Mouse (Mus musculus): ENCODE data around the gene Ccr10. TPM values are rescaled to one million over a fixed set of nuclear protein-coding genes. Genes with fewer than 3 reads are reported as not detected.
A peak's percentile ranks its signal among the peaks of the same experiment; 100 is the strongest.

Ccr10 gene
- total RNA-seq, 2 experiments from 2014 or later = 0.12 TPM; not detected in 1

DNA sequence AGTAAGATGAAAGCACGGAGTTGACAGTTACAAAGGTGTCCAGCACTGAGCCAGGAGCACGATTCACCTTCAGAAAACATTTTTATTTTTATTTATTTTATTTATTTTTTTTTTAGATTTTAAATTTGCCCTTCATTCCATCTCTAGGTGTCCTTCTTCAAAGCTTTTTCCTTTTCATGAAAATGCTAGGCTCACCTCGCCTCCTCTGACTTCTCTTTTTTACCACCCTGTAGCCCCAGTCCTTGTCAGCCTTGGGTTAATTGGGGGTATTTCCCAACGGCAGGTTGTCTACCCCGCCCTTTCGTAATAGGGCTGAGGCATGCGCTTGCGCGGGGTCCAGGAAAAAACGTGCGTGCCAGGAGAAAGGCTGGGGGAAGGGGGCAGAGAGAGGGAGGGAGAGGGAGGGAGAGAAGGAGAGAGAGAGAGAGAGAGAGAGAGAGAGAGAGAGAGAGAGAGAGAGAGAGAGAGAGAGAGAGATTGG is 433 bp upstream of the Ccr10 start:
- intact Hi-C loops (cut with DNase I; ENCODE audit: low total_unique reads) = loop anchor here (5.0 kb wide), 1 partner anchor 78 kb away; the partner anchor contains the start of gene Psmc3ip
- no peak for DNase-seq

DNA sequence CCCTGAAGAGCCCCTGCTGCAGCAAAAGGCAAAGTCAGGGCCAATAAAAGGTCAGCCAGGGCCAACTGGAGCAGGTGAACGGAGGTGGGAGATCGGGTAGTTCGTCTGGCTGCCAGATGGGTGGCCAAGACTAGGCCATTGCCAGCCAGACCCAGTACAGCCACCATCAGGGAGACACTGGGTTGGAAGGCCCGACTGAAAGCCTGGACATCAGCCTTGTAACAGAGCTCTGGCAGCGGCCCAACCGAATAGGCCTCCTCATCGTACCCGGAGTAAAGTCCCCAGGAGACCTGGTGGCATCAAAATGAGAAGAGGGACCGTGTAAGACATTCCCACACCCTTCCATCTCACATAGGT is 876 bp downstream of the Ccr10 start:
- intact Hi-C loops (cut with DNase I; ENCODE audit: low total_unique reads) = no loop called here
- DNase-seq = no peak

DNA sequence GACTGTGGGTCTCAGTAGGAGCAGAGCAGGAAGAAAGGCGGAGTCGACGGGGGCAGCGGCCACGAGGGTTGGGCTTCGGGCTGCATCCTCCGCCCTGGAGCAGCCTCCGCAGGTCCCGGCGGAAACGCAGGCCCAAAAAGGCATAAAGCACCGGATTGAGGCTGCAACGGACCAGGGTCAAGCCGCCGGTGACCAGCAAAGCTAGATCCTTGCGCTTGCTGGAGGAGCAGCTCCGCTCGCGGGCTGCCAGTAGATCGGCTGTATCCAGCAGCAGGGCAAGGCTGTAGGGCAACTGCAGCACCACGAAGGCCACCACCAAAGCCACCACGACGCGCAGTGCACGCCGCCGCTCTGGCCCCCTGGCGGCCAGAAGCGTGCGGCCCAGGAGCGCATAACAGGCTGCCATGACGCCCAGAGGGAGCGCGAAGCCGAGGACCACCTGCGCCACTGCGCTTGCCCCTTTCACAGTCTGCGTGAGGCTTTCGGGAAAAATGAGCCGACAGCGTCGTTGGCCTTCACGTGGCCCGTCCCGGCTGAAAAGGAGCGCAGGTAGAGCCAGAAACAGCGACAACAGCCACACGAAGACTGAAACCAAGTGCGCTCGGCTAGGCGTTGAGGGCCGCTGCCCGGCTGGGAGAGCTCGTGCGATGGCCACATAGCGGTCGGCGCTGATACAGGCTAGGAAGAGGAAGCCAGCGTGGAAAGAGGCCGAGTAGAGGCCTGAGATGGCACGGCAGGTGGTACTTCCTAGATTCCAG is 1.4 kb downstream of the Ccr10 start:
- intact Hi-C loops (cut with DNase I; ENCODE audit: low total_unique reads) = no loop called here
- peak; percentile 84 for DNase-seq

DNA sequence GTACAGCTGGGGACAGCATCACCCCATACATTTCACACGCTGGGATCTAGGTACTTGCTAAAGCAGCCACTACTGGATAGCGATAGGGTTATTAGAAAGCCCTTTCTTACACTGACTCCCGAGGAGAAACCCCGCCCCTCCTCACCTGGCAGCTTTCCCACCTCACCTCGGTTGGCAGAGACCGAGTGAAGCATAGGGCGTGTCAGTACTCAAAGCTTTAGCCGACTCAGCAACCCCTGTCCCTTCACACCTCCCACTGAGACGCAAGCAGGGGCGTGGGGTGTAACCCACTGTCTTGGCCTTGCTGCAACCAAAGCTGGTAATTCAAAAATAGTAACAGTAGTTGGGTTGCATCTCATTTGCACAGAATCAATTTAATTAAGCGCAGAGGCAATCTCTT is 2.1 kb downstream of the Ccr10 start:
- intact Hi-C loops (cut with DNase I; ENCODE audit: low total_unique reads) = no loop called here
- no peak for DNase-seq

DNA sequence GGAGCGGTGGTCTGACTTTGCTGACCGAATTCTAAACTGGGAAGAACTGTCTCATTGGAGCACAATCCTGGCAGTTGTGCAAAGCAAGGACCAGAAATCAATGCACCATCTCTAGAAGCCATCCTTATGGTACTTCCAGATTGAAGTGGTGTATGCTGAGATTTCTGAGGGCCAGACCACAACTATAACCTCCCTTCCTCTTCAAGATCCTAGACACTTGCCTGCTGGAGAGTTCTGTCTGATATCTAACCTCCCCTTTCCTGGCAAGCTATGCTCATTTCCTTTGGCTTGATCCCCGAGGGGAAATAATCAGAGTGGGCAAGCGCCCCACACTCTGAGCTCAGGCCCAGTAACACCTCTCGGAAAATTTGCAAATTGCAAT is 2.8 kb downstream of the Ccr10 start:
- intact Hi-C loops (cut with DNase I; ENCODE audit: low total_unique reads) = no loop called here
- DNase-seq = no peak

DNA sequence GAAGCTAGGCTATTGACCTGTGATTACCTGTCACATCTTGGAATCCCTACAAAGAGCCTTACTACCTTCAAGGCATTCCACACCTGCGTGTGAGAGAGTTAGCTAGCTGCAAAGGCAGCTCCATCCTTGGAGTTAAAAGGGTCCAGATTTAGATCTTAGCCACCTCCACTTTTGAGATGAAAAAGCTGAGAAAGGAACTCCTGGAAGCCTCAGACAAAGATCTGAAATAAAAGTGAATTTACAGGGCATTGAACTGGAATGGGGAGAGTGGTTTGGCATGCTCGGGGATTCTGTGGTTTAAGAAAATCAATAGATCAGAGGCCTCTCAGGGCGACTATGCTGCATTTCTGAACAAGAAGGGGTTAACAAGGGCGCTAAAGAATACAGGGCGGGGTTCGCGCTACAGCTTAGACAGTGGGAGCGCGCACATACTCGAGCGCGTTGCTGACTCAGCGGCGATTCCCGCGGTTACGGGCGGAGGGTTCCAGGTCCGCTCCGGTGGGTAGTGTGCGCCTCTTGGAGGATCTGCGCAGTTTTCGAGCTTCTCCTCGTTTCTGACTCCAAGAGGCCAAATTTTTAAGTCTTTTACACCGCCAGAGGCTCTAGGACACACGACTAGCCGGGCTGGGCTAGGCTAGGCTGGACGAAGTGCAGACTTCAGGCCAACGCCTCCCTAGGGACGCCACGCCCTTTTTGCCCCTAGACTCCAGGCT is 3.4 kb downstream of the Ccr10 start:
- intact Hi-C loops (cut with DNase I; ENCODE audit: low total_unique reads) = no loop called here
- peak; percentile 70 for DNase-seq

DNA sequence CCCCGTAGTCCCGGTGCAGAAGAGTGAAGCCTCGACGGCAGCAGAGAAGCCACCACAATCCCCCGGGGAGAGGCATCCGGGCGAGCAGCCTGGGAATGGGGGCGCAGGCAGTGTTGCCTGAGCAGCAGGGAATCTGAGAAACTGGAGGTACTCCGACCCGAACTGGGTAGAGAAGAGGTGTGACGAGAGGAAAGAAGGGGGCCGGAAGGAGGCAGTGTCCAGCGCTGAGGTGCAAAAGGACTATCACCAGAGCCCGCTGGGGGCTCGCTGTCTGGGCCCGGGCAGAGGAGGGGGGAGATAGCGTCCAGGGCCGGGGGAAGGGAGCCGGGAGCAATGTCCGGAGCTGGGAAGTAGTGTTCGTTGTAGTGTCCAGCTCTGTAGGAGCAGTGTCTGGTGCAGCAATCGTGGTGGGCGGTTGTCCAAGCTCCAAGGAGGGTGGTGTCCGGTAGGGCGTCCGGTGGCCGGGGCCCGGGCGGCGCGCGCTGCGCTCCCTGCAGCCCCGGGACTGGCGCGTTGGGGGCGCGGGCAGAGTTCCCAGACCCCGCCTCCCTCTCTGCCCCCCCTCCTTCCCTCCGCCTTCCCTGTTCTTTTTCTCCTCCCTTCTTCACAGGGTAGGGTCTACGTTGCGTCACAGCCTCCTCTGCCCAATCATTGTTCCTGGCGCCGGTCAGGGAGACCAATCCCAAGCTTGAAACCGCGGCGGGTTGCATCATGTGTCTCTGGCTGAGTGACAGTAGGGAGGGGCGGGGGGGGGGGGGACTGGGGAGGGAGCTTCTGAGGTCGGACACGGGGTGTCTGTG is 4.2 kb downstream of the Ccr10 start, which contains the start of gene Plekhh3:
Gene Plekhh3 (minus strand): TSS at position 541 of the 800 bp plus-strand sequence.
- peak; percentile 96 for DNase-seq
- intact Hi-C loops (cut with DNase I; ENCODE audit: low total_unique reads) = no loop called here

DNA sequence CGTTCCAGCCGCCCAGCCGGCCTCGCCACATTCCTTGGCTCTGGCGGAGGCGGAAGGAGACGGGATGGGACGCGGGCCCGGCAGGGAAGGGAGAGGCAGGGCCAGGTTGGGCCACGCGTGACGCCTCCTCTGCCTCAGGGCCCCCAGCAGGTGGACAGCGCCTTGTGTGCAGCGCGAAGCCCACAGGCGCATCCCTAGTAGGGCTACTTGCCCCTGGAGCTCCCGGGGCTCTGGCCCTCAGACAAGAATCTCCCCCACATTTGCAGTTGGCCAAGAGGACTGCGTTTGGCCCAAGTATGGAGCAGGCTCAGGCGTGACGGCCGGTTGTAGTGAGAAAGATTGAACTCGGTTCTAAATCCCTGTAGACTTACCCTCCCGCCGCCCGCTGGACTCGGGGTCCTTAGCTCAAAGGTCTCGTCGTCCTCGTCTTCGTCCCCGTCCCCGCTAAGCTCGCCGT is 4.9 kb downstream of the Ccr10 start, which contains the start of gene Cntnap1:
Gene Cntnap1 (plus strand): TSS at position 170 of the 457 bp plus-strand sequence.
- peak; percentile 87 for DNase-seq
- intact Hi-C loops (cut with DNase I; ENCODE audit: low total_unique reads) = no loop called here

DNA sequence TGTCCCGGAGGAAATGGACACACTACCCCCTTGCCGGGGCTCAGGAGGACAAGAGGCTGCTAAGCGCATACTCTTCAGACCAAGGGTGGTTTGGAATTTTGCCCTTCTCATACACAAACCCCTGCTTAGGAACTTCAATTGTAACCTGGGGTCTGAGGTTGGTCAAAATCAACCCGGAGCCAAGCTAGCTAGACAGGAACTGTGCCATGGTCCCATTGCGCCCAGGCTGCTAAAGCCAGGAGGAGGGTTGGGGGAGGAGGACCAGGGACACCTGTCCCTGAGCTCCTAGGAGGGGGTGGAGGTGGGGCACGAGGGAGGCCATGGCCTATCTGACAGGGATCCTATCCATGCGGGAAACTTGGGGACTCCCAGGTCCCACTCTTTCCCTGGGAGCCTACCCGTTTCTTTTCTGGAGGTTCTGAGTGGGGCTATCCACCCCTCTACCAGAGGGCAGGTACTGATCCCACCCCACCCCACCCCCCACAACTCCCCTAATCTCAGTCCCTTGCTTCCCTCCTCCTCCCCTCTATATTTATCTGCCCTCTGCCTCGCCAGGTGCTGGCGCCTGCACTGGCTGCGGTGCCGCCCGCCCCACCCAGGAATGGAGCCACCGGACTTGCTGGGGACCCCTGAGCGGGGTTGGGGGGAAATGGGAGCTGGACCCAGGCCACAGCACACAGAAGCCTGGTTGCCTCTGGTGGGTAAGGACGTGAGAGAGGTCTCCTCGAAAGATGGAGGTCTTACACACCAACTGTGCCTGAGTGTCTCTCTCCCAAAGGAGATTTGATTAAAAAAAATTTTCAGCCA is 5.7 kb downstream of the Ccr10 start:
- no peak for DNase-seq

DNA sequence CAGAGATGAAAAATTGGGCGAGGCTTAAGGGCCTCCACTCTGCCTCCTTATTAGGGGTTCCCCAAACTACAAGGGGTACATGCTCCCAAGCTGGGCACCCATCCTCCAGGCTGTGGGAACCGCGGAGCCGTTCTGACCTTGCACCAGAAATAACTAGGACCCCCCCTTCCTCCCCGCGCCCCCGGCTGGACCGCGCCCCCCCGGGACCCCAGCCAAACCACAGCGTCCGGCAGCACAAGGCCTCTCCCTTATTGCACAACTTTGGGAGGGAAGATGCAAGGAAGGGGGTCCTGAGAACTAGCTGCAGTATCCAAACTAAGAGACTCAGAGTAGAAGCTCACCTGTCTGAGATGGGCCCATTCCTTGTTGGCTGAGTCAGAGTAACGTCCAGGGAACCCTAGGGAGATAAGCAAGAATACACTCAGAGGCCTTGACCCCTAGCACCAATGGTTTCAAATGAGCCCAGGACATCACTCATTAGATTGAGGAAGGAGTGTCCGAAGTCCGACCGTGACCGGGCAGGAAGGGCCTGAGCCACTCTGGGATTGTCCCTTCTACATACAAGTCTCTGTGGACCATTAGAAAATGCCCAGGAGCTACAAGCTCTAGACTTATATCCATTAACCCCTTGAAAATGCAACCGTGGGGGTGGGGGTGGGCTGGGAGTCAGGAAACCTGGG is 6.8 kb downstream of the Ccr10 start:
- no peak for DNase-seq
- intact Hi-C loops (cut with DNase I; ENCODE audit: low total_unique reads) = loop anchor here (5.0 kb wide), 1 partner anchor 51 kb away; the partner anchor contains the start of genes Retreg3 and Tubg1

More for the DNA sequence above, 5.7 kb downstream of the Ccr10 start:
- intact Hi-C loops (cut with DNase I; ENCODE audit: low total_unique reads) = loop anchor here (5.0 kb wide), 1 partner anchor 52 kb away; the partner anchor contains the start of genes Retreg3 and Tubg1

DNA sequence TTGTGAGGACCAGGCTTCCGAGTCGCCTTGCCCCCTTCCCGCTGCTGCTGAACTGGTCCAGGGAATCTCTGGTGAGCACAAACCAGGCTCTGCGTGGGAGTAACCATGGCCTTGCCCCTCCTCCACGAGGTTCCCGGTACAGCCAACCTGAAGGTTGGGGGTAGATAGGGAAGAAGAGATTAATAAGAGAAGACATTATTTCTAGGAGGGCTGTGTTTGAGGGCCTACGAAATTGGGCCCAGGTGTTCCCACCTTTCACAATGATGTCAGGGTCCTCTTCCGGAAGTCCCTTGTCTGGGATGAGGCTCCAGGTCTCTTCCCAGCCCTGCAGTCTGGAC is 7.3 kb downstream of the Ccr10 start:
- no peak for DNase-seq
- intact Hi-C loops (cut with DNase I; ENCODE audit: low total_unique reads) = loop anchor here (5.0 kb wide), 1 partner anchor 51 kb away; the partner anchor contains the start of genes Retreg3 and Tubg1

DNA sequence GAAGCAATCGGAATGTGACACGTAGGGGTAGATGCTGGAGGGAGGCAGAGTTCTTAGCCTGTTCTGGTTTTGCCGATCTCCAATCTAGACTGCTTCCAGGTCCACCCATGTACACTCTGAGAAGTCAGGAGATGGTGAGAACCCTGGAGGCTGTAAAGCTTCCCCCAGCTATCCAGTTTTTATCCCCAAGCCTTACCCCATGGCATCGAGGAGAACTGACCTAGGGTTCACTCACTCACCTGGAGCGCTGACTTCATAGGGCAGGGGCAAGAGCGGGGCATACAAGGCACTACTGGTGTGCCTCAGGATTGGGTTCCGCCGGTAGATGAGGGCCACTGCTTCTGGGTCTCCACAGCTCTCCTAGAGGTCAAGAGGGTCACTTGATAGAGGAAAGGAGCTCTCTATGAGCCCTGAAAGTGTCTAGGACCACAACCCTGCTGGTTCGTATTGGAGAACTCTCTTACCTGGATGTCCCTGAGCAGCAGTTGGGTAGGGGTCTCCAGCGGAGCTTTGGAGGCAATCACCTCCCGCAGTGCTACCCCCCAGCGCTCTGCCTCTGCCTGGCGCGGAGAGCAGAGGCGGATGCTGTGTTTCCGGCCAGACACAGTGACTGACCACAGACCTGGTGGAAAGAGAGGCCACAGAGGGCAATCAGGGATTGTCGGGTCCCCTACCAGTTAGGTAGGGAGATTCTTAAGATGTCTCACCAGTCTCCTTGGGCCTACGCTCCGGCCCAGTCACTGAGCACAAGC is 7.9 kb downstream of the Ccr10 start:
- DNase-seq = no peak
- intact Hi-C loops (cut with DNase I; ENCODE audit: low total_unique reads) = loop anchor here (5.0 kb wide), 1 partner anchor 50 kb away; the partner anchor contains the start of genes Retreg3 and Tubg1

DNA sequence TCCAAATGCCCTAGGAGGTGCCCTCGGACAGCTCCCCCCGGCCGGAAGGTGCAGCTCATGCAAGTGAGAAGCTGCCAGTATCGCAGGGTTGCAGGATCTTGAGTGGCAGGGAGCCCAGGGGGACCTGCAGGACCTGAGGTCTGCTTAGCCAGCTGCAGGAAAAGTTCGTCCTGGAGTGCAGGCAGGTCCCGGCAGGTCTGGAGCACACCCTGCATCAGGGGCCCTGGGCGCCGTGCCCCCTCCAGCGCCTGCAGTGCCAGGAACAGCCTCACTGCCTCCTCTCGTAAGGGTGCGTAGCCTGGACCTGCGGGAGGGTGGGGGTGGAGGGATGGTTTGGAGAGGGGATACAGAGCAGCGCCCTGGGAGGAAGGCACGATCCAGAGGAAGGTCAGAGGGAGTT is 8.9 kb downstream of the Ccr10 start:
- no peak for DNase-seq
- intact Hi-C loops (cut with DNase I; ENCODE audit: low total_unique reads) = loop anchor here (5.0 kb wide), 1 partner anchor 49 kb away; the partner anchor contains the start of genes Retreg3 and Tubg1

DNA sequence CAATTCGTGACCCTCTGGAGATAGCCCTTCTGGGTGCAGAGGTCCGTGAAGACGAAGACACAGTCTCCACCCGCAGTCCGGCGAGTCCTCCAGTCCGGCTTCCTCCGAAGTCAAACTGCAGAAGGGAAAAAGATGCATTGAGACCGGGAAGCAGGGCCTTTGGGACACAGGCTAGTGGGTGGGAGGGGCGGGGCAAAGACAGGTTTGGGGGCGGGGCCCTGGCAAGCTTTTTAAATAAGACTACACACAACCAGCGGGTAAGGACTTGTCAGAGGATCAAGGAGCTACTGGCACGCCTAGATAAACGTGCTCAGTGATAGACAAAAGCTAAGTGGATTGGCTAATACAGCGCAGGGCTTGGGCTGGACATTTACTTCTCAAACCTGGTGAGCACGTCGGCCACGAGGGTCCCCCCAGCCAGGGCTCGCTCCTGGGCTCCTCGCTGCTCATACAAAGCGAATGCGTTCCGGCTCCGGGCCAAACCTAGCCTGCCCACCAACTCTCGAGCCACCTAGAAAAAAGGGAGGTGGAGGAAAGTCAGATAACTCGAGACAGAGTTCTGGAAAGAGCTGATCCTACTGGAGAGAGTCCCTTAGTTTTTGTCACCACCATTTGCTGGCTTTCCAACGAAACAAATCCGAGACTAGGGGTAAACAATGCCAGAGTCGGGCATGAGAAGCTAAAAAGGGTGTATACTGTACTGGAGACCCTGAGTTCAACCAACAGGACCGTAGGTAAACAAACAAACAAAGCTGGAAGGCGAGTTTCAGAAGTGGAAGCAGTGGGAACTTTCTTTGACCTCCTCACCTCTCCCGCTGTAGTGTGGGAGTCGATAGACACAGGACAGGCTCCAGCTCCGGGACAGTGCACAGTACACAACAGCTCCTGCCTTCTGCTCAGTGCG is 10.3 kb downstream of the Ccr10 start:
- no peak for DNase-seq
- intact Hi-C loops (cut with DNase I; ENCODE audit: low total_unique reads) = loop anchor here (5.0 kb wide), 1 partner anchor 48 kb away; the partner anchor contains the start of genes Retreg3 and Tubg1

DNA sequence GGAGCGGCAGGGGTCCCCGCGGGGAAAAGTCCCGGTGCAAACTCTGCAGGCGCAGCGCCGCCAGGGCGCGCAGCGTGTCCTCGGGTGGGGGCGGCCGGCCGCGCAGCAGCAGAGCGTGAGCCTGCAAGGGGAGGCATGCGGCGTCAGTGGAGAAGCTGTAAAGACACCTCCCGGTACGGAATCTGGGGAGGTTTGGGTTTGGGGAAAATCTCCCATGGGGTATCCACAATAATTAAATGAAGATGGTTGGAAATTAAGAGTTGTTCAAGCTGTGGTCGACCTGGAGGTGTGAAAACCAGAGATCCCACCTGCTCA is 10.9 kb downstream of the Ccr10 start:
- no peak for DNase-seq
- intact Hi-C loops (cut with DNase I; ENCODE audit: low total_unique reads) = no loop called here

DNA sequence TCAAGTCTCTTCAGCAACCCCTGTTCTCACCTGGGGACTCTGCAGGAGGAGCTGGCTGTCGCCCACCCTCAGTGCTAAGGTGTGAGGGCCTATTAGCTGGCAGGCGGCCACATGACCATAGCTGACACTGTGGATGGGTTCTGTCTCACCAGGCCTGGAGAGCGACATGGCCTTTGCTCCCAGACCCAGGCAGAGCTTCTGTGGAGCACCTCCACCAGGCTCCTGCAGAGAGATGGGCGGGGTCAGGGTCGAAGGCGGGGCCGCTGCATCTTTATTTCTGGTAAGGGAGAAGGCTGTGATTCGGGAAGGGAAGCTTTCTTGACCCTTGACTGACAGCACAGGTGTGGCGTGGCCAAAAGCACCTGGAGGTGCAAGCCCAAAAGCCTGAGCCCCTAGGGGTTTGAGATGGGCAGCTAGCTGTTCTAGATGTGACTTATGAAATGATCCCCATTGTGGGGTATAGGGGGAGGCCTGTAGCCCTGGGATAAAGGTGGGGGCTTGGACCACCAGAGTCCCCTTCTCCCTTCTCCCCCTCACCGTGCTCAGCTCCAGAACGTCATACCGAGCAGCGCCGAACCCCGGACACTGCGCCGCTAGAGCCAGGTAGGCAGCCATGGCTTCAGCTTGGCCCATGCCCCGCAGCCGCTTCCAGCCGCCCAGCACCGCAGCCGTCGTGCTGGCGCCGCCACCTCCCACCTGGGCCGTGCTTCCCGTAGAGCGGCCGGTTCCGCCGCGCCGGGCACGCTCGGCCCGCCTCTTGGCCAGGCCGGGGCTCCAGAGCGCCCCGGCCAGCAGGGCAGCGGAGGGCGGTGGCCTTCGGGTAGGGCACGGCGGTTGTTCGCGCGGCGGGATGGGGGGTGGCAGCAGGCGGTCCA is 11.5 kb downstream of the Ccr10 start:
- intact Hi-C loops (cut with DNase I; ENCODE audit: low total_unique reads) = no loop called here
- no peak for DNase-seq
